Mouse (Mus musculus) hindbrain, embryonic 11.5 days (tissue): ENCODE data around the gene Usp30. TPM values are rescaled to one million over a fixed set of nuclear protein-coding genes. Genes with fewer than 3 reads are reported as not detected.

Experiments
- ATAC-seq: fragments of 200-750 bp; cut with Nextera tagmentation; 2 replicates; pipeline ENCODE4 v1.8.0; 2017; ENCODE audit warnings: mild to moderate bottlenecking, moderate TSS enrichment, moderate library complexity; ENCODE audit not compliant: low FRiP score
- DNase-seq: peaks from one replicate; pipeline ENCODE4 v3.0.0-alpha.2; 2015; ENCODE audit warnings: low spot score
- H3K27ac ChIP-seq: fragments of 300-500 bp; sonication (generic); 2 replicates; pipeline ENCODE4 v1.5.1; 2014; ENCODE audit warnings: mild to moderate bottlenecking, low read depth, low read length
- H3K27me3 ChIP-seq: fragments of 300-500 bp; sonication (generic); 2 replicates; pipeline ENCODE4 v1.6.1; 2014; ENCODE audit warnings: mild to moderate bottlenecking, low read length, moderate library complexity, mixed read lengths; ENCODE audit not compliant: control insufficient read depth, insufficient read depth
- H3K36me3 ChIP-seq: fragments of 300-500 bp; sonication (generic); 2 replicates; pipeline ENCODE4 v1.6.1; 2014; ENCODE audit warnings: mild to moderate bottlenecking, low read length, moderate library complexity, mixed read lengths; ENCODE audit not compliant: control insufficient read depth, insufficient read depth
- H3K4me1 ChIP-seq: fragments of 300-500 bp; sonication (generic); replicated peaks from 2 replicates; pipeline ENCODE4 v1.6.1; 2014; ENCODE audit warnings: low read length, mixed read lengths; ENCODE audit not compliant: control insufficient read depth, insufficient read depth
- H3K4me2 ChIP-seq: fragments of 300-500 bp; sonication (generic); replicated peaks from 2 replicates; pipeline ENCODE4 v1.6.1; 2014; ENCODE audit warnings: mild to moderate bottlenecking, low read depth, low read length
- H3K4me3 ChIP-seq: fragments of 300-500 bp; sonication (generic); 2 replicates; pipeline ENCODE4 v1.5.1; 2014; ENCODE audit warnings: low read depth, low read length
- H3K9ac ChIP-seq: fragments of 300-500 bp; sonication (generic); 2 replicates; pipeline ENCODE4 v1.6.1; 2014; ENCODE audit warnings: low read depth, low read length
- H3K9me3 ChIP-seq: fragments of 300-500 bp; sonication (generic); 2 replicates; pipeline ENCODE4 v1.6.1; 2016; ENCODE audit warnings: low read length; ENCODE audit not compliant: control insufficient read depth
- WGBS: fragments of 180-500 bp; shearing (Covaris S2); extraction: QIAGEN DNeasy Blood & Tissue Kit; methylation state at CpG from one replicate; pipeline ENCODE4 v1.1.7; 2014; 5-methylcytosine and 5-hydroxymethylcytosine counted together
- polyA plus RNA-seq: library from polyadenylated mRNA; unstranded; fragments of >200 nt; fragmentation: Nextera tagmentation; extraction: Ambion mirVana; gene quantifications from 2 replicates; pipeline ENCODE4 v1.2.1, GENCODE M21; 2014

Gene Usp30
- polyA plus RNA-seq, 1 experiment from 2014 or later, result 11.1 TPM

DNA sequence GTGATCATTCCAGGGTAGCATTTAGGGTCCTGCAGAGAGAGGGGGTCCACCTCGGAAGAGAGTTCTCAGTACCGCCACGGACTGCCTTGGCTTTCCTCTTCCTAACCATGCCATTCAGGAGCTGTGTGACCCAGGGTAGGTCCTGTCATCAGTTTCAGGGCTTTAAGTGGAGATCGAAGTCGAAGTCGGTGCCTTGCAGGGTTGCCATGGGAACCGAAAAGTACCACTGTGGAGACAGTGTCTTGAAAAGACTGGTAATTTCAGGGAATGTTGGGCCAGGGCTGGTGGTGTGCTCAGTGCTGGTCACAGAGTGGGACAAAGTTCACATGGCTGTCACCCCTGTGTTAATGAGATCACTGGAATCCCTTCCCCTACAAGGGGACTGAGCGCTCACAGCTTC lies 11.7 kb downstream of the Usp30 start:
- WGBS, result 50% methylated on average over 8 of the region's 8 CpGs
- no peak for DNase-seq
- H3K9me3 ChIP-seq, result no peaks in the 10 kb centered on the region

DNA sequence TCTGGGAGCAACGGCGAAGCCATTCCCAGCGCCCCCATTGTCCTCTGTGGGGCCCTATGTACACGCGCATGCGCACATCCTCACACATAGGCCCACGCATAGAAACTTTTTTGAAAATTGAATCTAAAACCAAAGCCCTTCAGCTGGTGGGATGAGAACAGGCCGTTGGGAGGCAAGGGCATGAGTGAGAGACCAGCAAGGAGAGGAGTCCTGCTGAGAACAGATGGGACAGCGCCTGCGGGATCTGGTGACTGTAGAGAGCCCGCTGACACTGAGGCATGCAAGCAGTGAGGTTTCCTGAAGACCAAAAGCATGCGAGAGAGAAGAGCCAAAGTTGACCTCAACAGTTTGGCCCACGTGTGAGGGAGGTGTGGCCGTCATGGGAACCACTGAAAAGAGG lies 20.2 kb downstream of the Usp30 start:
- ATAC-seq, result no peak

More for the DNA sequence above, 11.7 kb downstream of the Usp30 start:
- 0 out of 2 replicates have a peak, but pooled peaks cover 3% of the 10 kb centered on the region for H3K4me1 ChIP-seq
- H3K9ac ChIP-seq, result no peak overlapping the region
- H3K4me3 ChIP-seq, result no peak overlapping the region
- no peak overlapping the region for H3K4me2 ChIP-seq
- H3K27ac ChIP-seq, result no peak overlapping the region
- H3K27me3 ChIP-seq, result no peaks in the 10 kb centered on the region
- no peak for ATAC-seq
- no peaks in the 10 kb centered on the region for H3K36me3 ChIP-seq

DNA sequence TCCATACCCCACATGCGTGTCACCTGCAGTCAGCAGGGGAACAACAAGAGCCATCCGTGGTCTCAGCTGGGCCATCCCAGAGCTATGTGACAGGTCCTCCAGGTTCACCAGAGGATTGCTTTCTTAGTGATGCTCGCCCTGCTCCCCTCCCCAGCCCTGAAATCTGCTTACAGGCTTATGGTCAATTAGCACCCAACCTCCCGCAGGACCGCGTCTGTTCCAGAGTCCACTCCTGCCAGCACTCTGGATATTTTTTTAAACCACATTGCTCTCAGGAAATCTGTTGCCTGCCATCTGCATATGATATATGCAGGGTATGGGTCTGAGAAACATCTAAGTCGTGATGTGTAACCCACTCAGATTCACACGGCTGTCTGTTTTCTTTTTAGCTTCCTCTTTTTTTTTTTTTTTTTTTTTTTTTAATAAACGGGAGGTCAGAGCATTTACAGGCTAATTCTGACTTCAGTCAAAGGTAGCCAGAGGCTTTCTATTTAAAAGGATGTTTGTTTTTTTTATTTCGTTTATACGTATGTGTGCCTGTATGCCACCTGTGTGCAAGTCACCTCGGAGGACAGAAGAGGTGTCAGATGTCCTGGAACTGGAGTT lies 22.7 kb downstream of the Usp30 start:
- Histone ChIP-seq H3K4me3 (no peak overlapping the region), H3K4me1 (peaks cover 2% of the 10 kb centered on the region; the same call in 1 of the 2 replicates), H3K27me3 (no peaks in the 10 kb centered on the region; the same call in 1 of the 2 replicates), H3K36me3 (no peaks in the 10 kb centered on the region), H3K9me3 (no peaks in the 10 kb centered on the region), H3K9ac (no peak overlapping the region), H3K4me2 (no peak overlapping the region), H3K27ac (no peak overlapping the region)
- ATAC-seq (no peak), DNase-seq (no peak)
- WGBS, result 79% methylated on average over 12 of the region's 12 CpGs

More for the DNA sequence above, 20.2 kb downstream of the Usp30 start:
- Histone ChIP-seq H3K4me2 (no peak overlapping the region), H3K9me3 (no peaks in the 10 kb centered on the region), H3K4me1 (no peaks in the 10 kb centered on the region), H3K27ac (no peak overlapping the region), H3K36me3 (no peaks in the 10 kb centered on the region), H3K9ac (no peak overlapping the region), H3K4me3 (no peak overlapping the region), H3K27me3 (no peaks in the 10 kb centered on the region)
- no peak for DNase-seq
- 74% methylated on average over 14 of the region's 14 CpGs for WGBS

DNA sequence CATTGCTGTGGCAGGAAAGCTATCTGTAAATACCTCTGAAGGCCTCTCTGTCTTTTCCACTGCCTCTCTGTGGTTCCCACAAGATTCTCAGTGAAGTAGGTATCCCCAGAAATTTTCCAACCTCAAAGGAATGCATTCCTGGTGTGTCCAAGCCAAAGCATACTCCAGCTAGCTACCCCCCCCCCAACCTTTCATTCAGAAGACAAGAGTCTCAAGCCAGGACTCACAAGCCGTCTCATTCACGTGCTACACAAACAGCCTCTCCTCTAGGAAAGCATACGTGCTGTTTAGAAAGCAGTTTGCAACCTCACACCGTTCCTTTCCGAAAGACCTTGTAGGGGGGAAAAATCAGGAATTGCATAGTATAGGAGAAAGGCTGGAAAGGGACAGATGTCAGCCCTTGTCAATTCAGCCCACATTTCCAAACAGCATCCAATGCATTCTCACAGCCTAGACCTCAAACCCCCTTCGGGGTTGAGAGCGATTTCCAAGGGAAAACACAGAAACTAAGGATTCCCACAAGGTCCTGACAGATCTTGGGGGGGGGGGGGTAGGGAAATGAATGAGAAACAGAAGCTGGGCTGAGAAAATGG lies 25.3 kb downstream of the Usp30 start:
- ATAC-seq, result no peak

DNA sequence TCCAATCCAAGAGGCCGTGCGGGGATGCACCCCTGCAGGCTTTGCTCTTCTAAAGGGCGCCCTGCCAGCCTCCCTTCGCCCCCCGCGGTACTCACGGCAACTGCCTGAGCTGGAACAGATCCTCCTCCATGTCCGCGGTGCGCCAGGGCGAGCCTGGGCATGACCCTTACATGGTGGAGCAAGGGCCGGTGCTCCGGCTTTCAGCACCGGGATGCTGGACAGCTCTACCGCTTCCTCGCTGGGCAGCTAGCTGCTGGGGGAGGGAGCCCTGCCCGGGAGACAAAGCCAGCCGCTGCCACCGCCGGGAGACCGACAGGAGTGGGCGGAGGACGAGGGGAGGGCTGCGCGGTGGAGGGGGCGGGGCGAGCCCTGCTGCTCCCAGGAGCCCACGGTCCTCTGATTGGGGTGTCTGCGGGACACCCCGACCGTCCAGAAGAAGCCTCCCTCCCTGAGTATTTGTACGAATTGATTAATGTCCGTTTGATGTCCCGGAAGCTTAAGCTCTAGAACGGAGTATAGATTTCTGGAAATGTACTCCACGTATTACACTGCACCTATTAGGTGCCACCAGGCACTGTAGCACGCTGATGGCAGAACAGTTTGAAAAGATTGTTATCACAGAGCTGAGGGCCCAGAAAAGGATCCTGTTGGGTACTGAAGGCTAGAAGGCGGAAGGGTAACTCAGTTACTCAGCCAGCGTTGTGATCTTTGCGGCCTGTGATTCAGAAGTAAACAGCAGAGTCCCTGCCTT lies 26.0 kb downstream of the Usp30 start, which contains the start of gene Svop:
TSS of gene Svop (minus strand) at position 514 of the 751 bp plus-strand sequence.
- no peaks in the 10 kb centered on the region for H3K9me3 ChIP-seq
- H3K9ac ChIP-seq, result peak within 1 kb of the TSS; percentile 76
- no peaks in the 10 kb centered on the region; the same call in 1 of the 2 replicates for H3K27me3 ChIP-seq
- WGBS, result 3% methylated on average over 40 of the region's 40 CpGs
- H3K36me3 ChIP-seq, result no peaks in the 10 kb centered on the region
- peak; percentile 84 for DNase-seq
- ATAC-seq, result peak; percentile 73; the same call in 1 of the 2 replicates
- H3K4me2 ChIP-seq, result peak within 1 kb of the TSS; percentile 56
- H3K27ac ChIP-seq, result peak within 1 kb of the TSS; percentile 75
- peaks cover 2% of the 10 kb centered on the region; the same call in 1 of the 2 replicates for H3K4me1 ChIP-seq
- peak within 1 kb of the TSS; percentile 52 for H3K4me3 ChIP-seq

More for the DNA sequence above, 25.3 kb downstream of the Usp30 start:
- peak overlapping the region; percentile 56 for H3K4me2 ChIP-seq
- DNase-seq, result no peak
- no peaks in the 10 kb centered on the region; the same call in 1 of the 2 replicates for H3K27me3 ChIP-seq
- no peaks in the 10 kb centered on the region for H3K9me3 ChIP-seq
- peak overlapping the region; percentile 75; the same call in 1 of the 2 replicates for H3K27ac ChIP-seq
- H3K4me3 ChIP-seq, result peak overlapping the region; percentile 52
- 14% methylated on average over 7 of the region's 7 CpGs for WGBS
- H3K4me1 ChIP-seq, result peaks cover 2% of the 10 kb centered on the region; the same call in 1 of the 2 replicates
- peak overlapping the region; percentile 76 for H3K9ac ChIP-seq
- H3K36me3 ChIP-seq, result no peaks in the 10 kb centered on the region

DNA sequence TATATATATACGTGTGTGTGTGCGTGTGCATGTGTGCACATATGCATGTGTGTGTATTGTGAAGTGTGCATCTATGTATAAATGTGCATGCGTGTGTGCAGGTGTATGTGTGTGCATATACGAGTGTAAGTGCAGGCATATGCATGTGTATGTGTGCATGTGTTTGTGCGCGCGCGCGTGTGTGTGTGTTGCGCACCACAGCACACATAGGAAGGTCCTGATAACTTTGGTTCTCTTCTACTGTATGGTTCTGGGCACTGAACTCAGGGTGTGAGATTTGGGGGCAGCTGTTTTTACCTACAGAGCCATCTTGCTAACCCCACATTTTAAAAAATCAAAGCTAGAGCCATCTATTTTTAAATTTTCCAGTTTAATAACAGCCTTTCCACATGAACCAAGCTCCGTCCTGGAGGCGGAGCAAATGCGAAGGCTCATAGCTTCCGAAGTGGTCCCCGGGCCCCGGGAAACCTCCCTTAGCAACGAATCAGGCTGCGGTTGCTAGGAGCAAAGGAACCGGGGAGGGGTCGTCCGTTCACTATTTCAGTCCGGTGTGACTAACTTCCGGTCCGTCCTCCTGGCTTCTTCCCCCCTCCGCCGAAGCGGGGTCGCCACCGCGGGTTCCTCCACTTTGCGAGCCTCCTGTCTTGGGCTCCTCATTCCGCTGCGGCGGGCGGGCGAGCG lies 34.6 kb downstream of the Usp30 start:
- peak; percentile 85 for ATAC-seq

DNA sequence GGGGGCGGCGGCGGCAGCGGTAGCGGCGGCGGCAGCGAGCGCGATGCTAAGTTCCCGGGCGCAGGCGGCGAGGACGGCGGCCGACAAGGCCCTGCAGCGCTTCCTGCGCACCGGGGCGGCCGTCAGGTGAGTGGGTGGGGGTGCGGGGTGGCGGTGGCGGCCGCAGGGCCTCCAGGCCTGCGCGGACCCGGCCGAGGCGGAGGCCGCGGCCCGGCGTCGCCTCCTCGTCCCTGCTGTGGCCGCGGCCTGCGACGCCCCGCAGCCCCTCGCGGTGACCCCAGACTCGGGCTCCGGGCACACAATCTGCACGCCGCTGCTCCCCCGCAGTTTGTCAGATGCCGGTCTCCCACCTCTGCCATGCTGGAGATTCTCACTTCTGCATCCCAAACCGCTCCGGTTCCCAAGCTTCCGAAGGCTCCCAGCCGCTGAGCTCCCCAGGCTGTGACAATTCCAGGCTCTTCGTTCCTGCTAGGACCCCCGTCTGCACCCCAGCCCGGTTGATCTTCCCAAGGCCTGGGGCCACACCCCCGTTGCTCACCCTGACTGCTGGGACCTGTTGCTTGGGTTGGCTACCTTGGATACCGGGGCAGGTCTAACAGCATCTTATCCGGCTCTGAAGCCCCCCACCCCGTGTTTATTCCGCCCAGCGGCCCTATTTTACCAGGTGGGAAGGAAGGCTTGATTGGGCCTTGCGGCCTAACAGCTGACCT lies 35.3 kb downstream of the Usp30 start:
- no peaks in the 10 kb centered on the region for H3K27me3 ChIP-seq
- H3K36me3 ChIP-seq, result no peaks in the 10 kb centered on the region
- peak overlapping the region; percentile 42; the same call in 1 of the 2 replicates for H3K27ac ChIP-seq
- no peaks in the 10 kb centered on the region for H3K9me3 ChIP-seq
- H3K4me1 ChIP-seq, result peaks cover 8% of the 10 kb centered on the region; the same call in 1 of the 2 replicates
- peak overlapping the region; percentile 95 for H3K9ac ChIP-seq
- peak; percentile 63; the same call in 1 of the 2 replicates for ATAC-seq
- H3K4me3 ChIP-seq, result peak overlapping the region; percentile 94
- no peak for DNase-seq
- peak overlapping the region; percentile 96 for H3K4me2 ChIP-seq
- 2% methylated on average over 58 of the region's 64 CpGs for WGBS

More for the DNA sequence above, 34.6 kb downstream of the Usp30 start:
- Histone ChIP-seq H3K4me3 (peak overlapping the region; percentile 94), H3K27ac (peak overlapping the region; percentile 65), H3K4me2 (peak overlapping the region; percentile 96), H3K9ac (peak overlapping the region; percentile 95), H3K27me3 (no peaks in the 10 kb centered on the region), H3K36me3 (no peaks in the 10 kb centered on the region), H3K4me1 (peaks cover 8% of the 10 kb centered on the region; the same call in 1 of the 2 replicates), H3K9me3 (no peaks in the 10 kb centered on the region)
- WGBS, result 8% methylated on average over 37 of the region's 37 CpGs
- peak; percentile 97 for DNase-seq

DNA sequence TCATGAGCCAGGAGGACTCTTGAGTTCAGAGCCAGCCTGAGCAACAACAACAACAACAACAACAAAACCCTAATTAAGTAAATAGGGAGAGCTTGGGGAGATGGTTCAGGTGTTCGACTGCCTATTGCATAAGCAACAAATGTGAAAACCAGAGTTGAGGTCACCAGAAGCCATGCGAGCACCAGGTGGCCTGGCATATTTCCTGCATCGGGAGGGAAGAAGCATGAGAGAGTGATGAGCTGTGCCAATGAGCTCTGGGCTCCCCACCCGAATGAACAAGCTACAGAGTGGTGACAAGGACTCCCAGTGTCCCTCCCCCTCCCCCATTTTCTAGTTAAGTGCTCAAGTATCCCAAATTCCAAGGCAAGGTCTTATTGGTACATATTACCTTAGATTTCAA lies 36.6 kb downstream of the Usp30 start:
- Histone ChIP-seq H3K27me3 (no peaks in the 10 kb centered on the region), H3K9ac (no peak overlapping the region), H3K27ac (no peak overlapping the region), H3K9me3 (no peaks in the 10 kb centered on the region), H3K36me3 (no peaks in the 10 kb centered on the region), H3K4me3 (no peak overlapping the region), H3K4me1 (peaks cover 8% of the 10 kb centered on the region; the same call in 1 of the 2 replicates), H3K4me2 (no peak overlapping the region)
- ATAC-seq (no peak), DNase-seq (no peak)
- WGBS, result 82% methylated on average over 4 of the region's 4 CpGs
